Mouse (Mus musculus) intestine, embryonic 16.5 days (tissue): ENCODE data around the gene Mob4. TPM values are rescaled to one million over a fixed set of nuclear protein-coding genes. Genes with fewer than 3 reads are reported as not detected.

ENCODE experiments used
- ATAC-seq: fragments of 200-750 bp; cut with Nextera tagmentation; 2 replicates; pipeline ENCODE4 v1.8.0; 2017; ENCODE audit warnings: moderate TSS enrichment, moderate library complexity
- H3K27ac ChIP-seq: fragments of 300-500 bp; sonication (generic); 2 replicates; pipeline ENCODE4 v1.5.1; 2014; ENCODE audit warnings: mild to moderate bottlenecking, low read length
- H3K27me3 ChIP-seq: fragments of 300-500 bp; sonication (generic); replicated peaks from 2 replicates; pipeline ENCODE4 v1.6.1; 2014; ENCODE audit warnings: low read length, control low read depth, mixed read lengths; ENCODE audit not compliant: control insufficient read depth, insufficient read depth
- H3K36me3 ChIP-seq: fragments of 300-500 bp; sonication (generic); 2 replicates; pipeline ENCODE4 v1.6.1; 2014; ENCODE audit warnings: low read length, control low read depth; ENCODE audit not compliant: control insufficient read depth, insufficient read depth
- H3K4me1 ChIP-seq: fragments of 300-500 bp; sonication (generic); 2 replicates; pipeline ENCODE4 v1.6.1; 2014; ENCODE audit warnings: low read length, control low read depth, mixed read lengths; ENCODE audit not compliant: control insufficient read depth, insufficient read depth
- H3K4me2 ChIP-seq: fragments of 300-500 bp; sonication (generic); 2 replicates; pipeline ENCODE4 v1.6.1; 2014; ENCODE audit warnings: low read depth, low read length, control low read depth
- H3K4me3 ChIP-seq: fragments of 300-500 bp; sonication (generic); 2 replicates; pipeline ENCODE4 v1.5.1; 2014; ENCODE audit warnings: mild to moderate bottlenecking, low read length
- H3K9ac ChIP-seq: fragments of 300-500 bp; sonication (generic); 2 replicates; pipeline ENCODE4 v1.6.1; 2014; ENCODE audit warnings: low read depth, low read length
- H3K9me3 ChIP-seq: fragments of 300-500 bp; sonication (generic); 2 replicates; pipeline ENCODE4 v1.6.1; 2016; ENCODE audit warnings: low read length, control low read depth; ENCODE audit not compliant: control insufficient read depth
- WGBS: fragments of 180-500 bp; shearing (Covaris S2); extraction: QIAGEN DNeasy Blood & Tissue Kit; methylation state at CpG from one replicate; pipeline ENCODE4 v1.1.7; 2014; 5-methylcytosine and 5-hydroxymethylcytosine counted together
- polyA plus RNA-seq: library from polyadenylated mRNA; unstranded; fragments of >200 nt; fragmentation: Nextera tagmentation; extraction: Ambion mirVana; gene quantifications from 2 replicates; pipeline ENCODE4 v1.2.1, GENCODE M21; 2015

Mob4 gene
- polyA plus RNA-seq, 1 experiment from 2014 or later = 155 TPM

GRCm38 (mm10) chr1:55129716-55130115 is 1.3 kb upstream of the Mob4 start:
- no peaks in the 10 kb centered on the region for H3K36me3 ChIP-seq
- no peak for ATAC-seq
- H3K27me3 ChIP-seq = no peaks in the 10 kb centered on the region
- WGBS = 90% methylated on average over 5 of the region's 5 CpGs
- H3K4me2 ChIP-seq = no peak overlapping the region
- H3K27ac ChIP-seq = no peak overlapping the region
- H3K9me3 ChIP-seq = no peaks in the 10 kb centered on the region
- no peak overlapping the region for H3K9ac ChIP-seq
- peaks cover 4% of the 10 kb centered on the region for H3K4me1 ChIP-seq
- no peak overlapping the region for H3K4me3 ChIP-seq

- H3K27ac ChIP-seq = peak overlapping the region; percentile 76
- H3K27me3 ChIP-seq = no peaks in the 10 kb centered on the region
- no peaks in the 10 kb centered on the region for H3K9me3 ChIP-seq
- peaks cover 4% of the 10 kb centered on the region for H3K4me1 ChIP-seq
- peak overlapping the region; percentile 50 for H3K4me2 ChIP-seq
- peak overlapping the region; percentile 58 for H3K9ac ChIP-seq
- no peaks in the 10 kb centered on the region for H3K36me3 ChIP-seq
- 63% methylated on average over 10 of the region's 10 CpGs for WGBS
- ATAC-seq = no peak
- H3K4me3 ChIP-seq = peak overlapping the region; percentile 100
Measured at GRCm38 (mm10) chr1:55130190-55130916, 678 bp upstream of the Mob4 start.

GRCm38 (mm10) chr1:55131424-55132014 is 488 bp downstream of the Mob4 start:
- no peaks in the 10 kb centered on the region for H3K36me3 ChIP-seq
- H3K4me2 ChIP-seq = peak overlapping the region; percentile 56
- H3K9ac ChIP-seq = peak overlapping the region; percentile 100
- no peaks in the 10 kb centered on the region for H3K9me3 ChIP-seq
- peak overlapping the region; percentile 98 for H3K27ac ChIP-seq
- peak; percentile 86 for ATAC-seq
- WGBS = 0% methylated on average over 41 of the region's 47 CpGs
- peaks cover 4% of the 10 kb centered on the region for H3K4me1 ChIP-seq
- no peaks in the 10 kb centered on the region for H3K27me3 ChIP-seq
- H3K4me3 ChIP-seq = peak overlapping the region; percentile 100

- no peak for ATAC-seq
- Histone ChIP-seq H3K27ac (no peak overlapping the region), H3K4me3 (peak overlapping the region; percentile 100), H3K27me3 (no peaks in the 10 kb centered on the region), H3K4me1 (peaks cover 4% of the 10 kb centered on the region), H3K36me3 (no peaks in the 10 kb centered on the region), H3K4me2 (peak overlapping the region; percentile 56), H3K9ac (peak overlapping the region; percentile 100; the same call in 1 of the 2 replicates), H3K9me3 (no peaks in the 10 kb centered on the region)
- 51% methylated on average over 4 of the region's 4 CpGs for WGBS
Measured at GRCm38 (mm10) chr1:55132308-55132707, 1.3 kb downstream of the Mob4 start.

- H3K4me1 ChIP-seq = peaks cover 4% of the 10 kb centered on the region
- H3K27ac ChIP-seq = no peak overlapping the region
- H3K9ac ChIP-seq = 0 out of 2 replicates have a peak overlapping the region, but pooled peaks have one; percentile 29
- H3K9me3 ChIP-seq = no peaks in the 10 kb centered on the region
- H3K4me2 ChIP-seq = peak overlapping the region; percentile 33; the same call in 1 of the 2 replicates
- ATAC-seq = no peak
- H3K27me3 ChIP-seq = no peaks in the 10 kb centered on the region
- no peaks in the 10 kb centered on the region for H3K36me3 ChIP-seq
- WGBS = 65% methylated on average over 2 of the region's 2 CpGs
- peak overlapping the region; percentile 14; the same call in 1 of the 2 replicates for H3K4me3 ChIP-seq
Measured at GRCm38 (mm10) chr1:55133173-55133572, 2.1 kb downstream of the Mob4 start.

GRCm38 (mm10) chr1:55134301-55134700 is 3.3 kb downstream of the Mob4 start:
- Histone ChIP-seq H3K27me3 (no peaks in the 10 kb centered on the region), H3K4me1 (peaks cover 4% of the 10 kb centered on the region), H3K4me2 (no peak overlapping the region), H3K9ac (no peak overlapping the region), H3K9me3 (no peaks in the 10 kb centered on the region), H3K27ac (no peak overlapping the region), H3K4me3 (no peak overlapping the region), H3K36me3 (no peaks in the 10 kb centered on the region)
- no peak for ATAC-seq
- 93% methylated on average over 3 of the region's 3 CpGs for WGBS

GRCm38 (mm10) chr1:55135846-55136245 is 4.8 kb downstream of the Mob4 start:
- Histone ChIP-seq H3K9me3 (no peaks in the 10 kb centered on the region), H3K4me3 (no peak overlapping the region), H3K9ac (no peak overlapping the region), H3K27me3 (no peaks in the 10 kb centered on the region), H3K4me1 (peaks cover 4% of the 10 kb centered on the region), H3K4me2 (no peak overlapping the region), H3K36me3 (no peaks in the 10 kb centered on the region), H3K27ac (no peak overlapping the region)
- 98% methylated on average over 1 of the region's 1 CpGs for WGBS
- ATAC-seq = no peak

GRCm38 (mm10) chr1:55144338-55144737 is 13.3 kb downstream of the Mob4 start:
- Histone ChIP-seq H3K4me1 (no peaks in the 10 kb centered on the region), H3K36me3 (peaks cover 8% of the 10 kb centered on the region; the same call in 1 of the 2 replicates), H3K9me3 (no peaks in the 10 kb centered on the region), H3K4me3 (no peak overlapping the region), H3K9ac (no peak overlapping the region), H3K27me3 (no peaks in the 10 kb centered on the region), H3K27ac (no peak overlapping the region), H3K4me2 (no peak overlapping the region)
- ATAC-seq = no peak
- WGBS = 94% methylated on average over 4 of the region's 4 CpGs

- no peak for ATAC-seq
- no peak overlapping the region for H3K27ac ChIP-seq
- H3K27me3 ChIP-seq = no peaks in the 10 kb centered on the region
- H3K9ac ChIP-seq = no peak overlapping the region
- H3K36me3 ChIP-seq = peaks cover 13% of the 10 kb centered on the region; the same call in 1 of the 2 replicates
- WGBS = 93% methylated on average over 7 of the region's 7 CpGs
- H3K4me1 ChIP-seq = no peaks in the 10 kb centered on the region
- no peaks in the 10 kb centered on the region for H3K9me3 ChIP-seq
- H3K4me2 ChIP-seq = no peak overlapping the region
- no peak overlapping the region for H3K4me3 ChIP-seq
Measured at GRCm38 (mm10) chr1:55145556-55145955, 14.5 kb downstream of the Mob4 start.
